ENCODE assay signal across 28 mouse cellular contexts in genomic region chr6:83083497-83083896, GRCm38 (mm10). TPM values are rescaled to one million over a fixed set of nuclear protein-coding genes. Genes with fewer than 3 reads are reported as not detected.
A peak's percentile ranks its signal among the peaks of the same experiment; 100 is the strongest.
DNase-seq lines count a peak whose midpoint lies in the region; ATAC-seq lines count a peak whose summit lies in the region.
"Had no signal": no experiment of that assay in that cellular context is flagged by ENCODE, and none has a peak within 500 bp of the region (broad histone marks: within the 10 kb centered on the region; RNA-seq: fewer than 3 reads in every experiment).

No protein-coding gene starts in this region.

- peak; percentile 49 for DNase-seq in adrenal gland, postnatal 10 days
- DNase-seq in adrenal gland, postnatal 25 days: no peak
- DNase-seq in kidney, adult 18-20 months: no peak
- DNase-seq in layer of hippocampus, adult 8-10 months (ENCODE audit: low spot score in 2 of 2): no peak
- no peak for DNase-seq in left cerebral cortex, adult 18-20 months (ENCODE audit: low spot score in 2 of 2)
- DNase-seq: B cell, adult 2 months; cerebellum, adult 11 months; cerebellum, adult 8-10 months; cerebellum, postnatal 14 days; embryo, embryonic 11 days; gastrocnemius, postnatal 36 days; heart, adult 11 months; heart, postnatal 36 days had no signal

- H3K36me3 ChIP-seq in kidney, embryonic 16.5 days (ENCODE audit: insufficient read depth, low read length): peaks cover 16% of the 10 kb centered on the region
- H3K36me3 ChIP-seq in neural tube, embryonic 13.5 days: peaks cover 22% of the 10 kb centered on the region
- peaks cover 15% of the 10 kb centered on the region for H3K36me3 ChIP-seq in neural tube, embryonic 15.5 days

- H3K4me2 ChIP-seq in kidney, embryonic 16.5 days (replicated peaks; ENCODE audit: low read depth, low read length): no peak overlapping the region
- no peak overlapping the region for H3K4me2 ChIP-seq in neural tube, embryonic 13.5 days
- no peak overlapping the region for H3K4me2 ChIP-seq in neural tube, embryonic 15.5 days
- H3K4me2 ChIP-seq: embryonic facial prominence, embryonic 15.5 days; heart, embryonic 13.5 days; hindbrain, embryonic 13.5 days had no signal

- no peak overlapping the region for H3K9ac ChIP-seq in kidney, embryonic 16.5 days (replicated peaks; ENCODE audit: low read length)
- H3K9ac ChIP-seq in neural tube, embryonic 13.5 days: 0 out of 2 replicates have a peak overlapping the region, but pooled peaks have one; percentile 12
- no peak overlapping the region for H3K9ac ChIP-seq in neural tube, embryonic 15.5 days (replicated peaks)
- H3K9ac ChIP-seq: embryonic facial prominence, embryonic 15.5 days; heart, embryonic 13.5 days; hindbrain, embryonic 13.5 days had no signal

- no peak overlapping the region for H3K27ac ChIP-seq in kidney, embryonic 16.5 days (ENCODE audit: low read length)
- no peak overlapping the region for H3K27ac ChIP-seq in neural tube, embryonic 13.5 days (replicated peaks)
- H3K27ac ChIP-seq in neural tube, embryonic 15.5 days (replicated peaks): no peak overlapping the region
- H3K27ac ChIP-seq: embryonic facial prominence, embryonic 15.5 days; forebrain, embryonic 10.5 days; heart, embryonic 13.5 days; hindbrain, embryonic 13.5 days; hindbrain, postnatal 0 days had no signal

- 0 out of 2 replicates have a peak, but pooled peaks have one; percentile 1 for ATAC-seq in kidney, embryonic 16.5 days (ENCODE audit: low FRiP score, low TSS enrichment)
- ATAC-seq in neural tube, embryonic 13.5 days (ENCODE audit: low read depth): no peak
- ATAC-seq in neural tube, embryonic 15.5 days (ENCODE audit: low FRiP score): no peak
- ATAC-seq: CD4-positive, CD25-positive, alpha-beta regulatory T cell, adult 4 months; forebrain, embryonic 14.5 days; hindbrain, postnatal 0 days had no signal

- no peak overlapping the region for H3K4me3 ChIP-seq in kidney, embryonic 16.5 days (ENCODE audit: low read length)
- no peak overlapping the region for H3K4me3 ChIP-seq in neural tube, embryonic 13.5 days
- H3K4me3 ChIP-seq in neural tube, embryonic 15.5 days (replicated peaks): no peak overlapping the region
- H3K4me3 ChIP-seq: embryonic facial prominence, embryonic 15.5 days; erythroblast, embryonic 14.5 days; forebrain, embryonic 10.5 days; heart, embryonic 13.5 days; hindbrain, embryonic 13.5 days had no signal

- no peaks in the 10 kb centered on the region for H3K9me3 ChIP-seq in kidney, embryonic 16.5 days (ENCODE audit: low read length)
- H3K9me3 ChIP-seq in neural tube, embryonic 13.5 days: no peaks in the 10 kb centered on the region
- no peaks in the 10 kb centered on the region for H3K9me3 ChIP-seq in neural tube, embryonic 15.5 days (replicated peaks)
- H3K9me3 ChIP-seq: embryonic facial prominence, embryonic 15.5 days; forebrain, embryonic 10.5 days; G1E; heart, embryonic 13.5 days; hindbrain, embryonic 13.5 days had no signal

- peaks cover 22% of the 10 kb centered on the region for H3K27me3 ChIP-seq in kidney, embryonic 16.5 days (ENCODE audit: insufficient read depth, low read length)
- H3K27me3 ChIP-seq in neural tube, embryonic 13.5 days: peaks cover 68% of the 10 kb centered on the region
- H3K27me3 ChIP-seq in neural tube, embryonic 15.5 days (replicated peaks): peaks cover 64% of the 10 kb centered on the region

- peaks cover 63% of the 10 kb centered on the region for H3K4me1 ChIP-seq in kidney, embryonic 16.5 days (ENCODE audit: insufficient read depth, low read length)
- peaks cover 50% of the 10 kb centered on the region for H3K4me1 ChIP-seq in neural tube, embryonic 13.5 days (replicated peaks)
- peaks cover 34% of the 10 kb centered on the region for H3K4me1 ChIP-seq in neural tube, embryonic 15.5 days

- 20% methylated on average over 5 of the region's 5 CpGs for WGBS in kidney, embryonic 16.5 days
- 28% methylated on average over 5 of the region's 5 CpGs for WGBS in neural tube, embryonic 13.5 days
- 13% methylated on average over 5 of the region's 5 CpGs for WGBS in neural tube, embryonic 15.5 days

RNA-seq across cellular contexts. Expression of gene Lbx2, which starts 2.7 kb away (rescaled TPM):
- 1 to 10 TPM; 5.8 to 8.7 TPM for total RNA-seq in adrenal gland, postnatal 10 days (2021)
- total RNA-seq in adrenal gland, postnatal 25 days (2021): 11.6 and 22.8 TPM in 2 replicates
- 8.6 TPM in 2 replicates for polyA plus RNA-seq in kidney, embryonic 16.5 days (2015; fragmentation: Nextera tagmentation; extraction: Ambion mirVana)
- polyA plus RNA-seq in neural tube, embryonic 13.5 days (2015; fragmentation: Nextera tagmentation; extraction: Ambion mirVana): not detected in 2 replicates
- 0.24 and 0.32 TPM in 2 replicates for polyA plus RNA-seq in neural tube, embryonic 15.5 days (2015; fragmentation: Nextera tagmentation; extraction: Ambion mirVana)
- 1 to 10 TPM in 1 of 4 experiments, under 1 TPM in 2, not detected in 1; 0.54 to 1.5 (median 0.68) TPM for total RNA-seq in layer of hippocampus, adult 8-10 months (2022)
- not detected for total RNA-seq in left cerebral cortex, adult 18-20 months (2021)
- total RNA-seq: common myeloid progenitor, adult 5-6 weeks; G1E; hindbrain, postnatal 0 days had no signal
- polyA plus RNA-seq: CD4-positive, CD25-positive, alpha-beta regulatory T cell, adult 4 months; erythroblast, embryonic 14.5 days; forebrain, embryonic 14.5 days; heart, embryonic 13.5 days; hindbrain, embryonic 13.5 days; hindbrain, postnatal 0 days had no signal

RNA-seq across cellular contexts. Expression of gene Pcgf1, which starts 5.8 kb away (rescaled TPM):
- 10 to 100 TPM; 26.4 to 34.2 TPM for total RNA-seq in adrenal gland, postnatal 10 days (2021)
- 61.8 and 64.2 TPM in 2 replicates for total RNA-seq in adrenal gland, postnatal 25 days (2021)
- polyA plus RNA-seq in kidney, embryonic 16.5 days (2015; fragmentation: Nextera tagmentation; extraction: Ambion mirVana): 43.1 and 44.5 TPM in 2 replicates
- 55.2 and 55.4 TPM in 2 replicates for polyA plus RNA-seq in neural tube, embryonic 13.5 days (2015; fragmentation: Nextera tagmentation; extraction: Ambion mirVana)
- 45.4 and 50.8 TPM in 2 replicates for polyA plus RNA-seq in neural tube, embryonic 15.5 days (2015; fragmentation: Nextera tagmentation; extraction: Ambion mirVana)
- total RNA-seq in layer of hippocampus, adult 8-10 months (2022): 10 to 100 TPM; 32.0 to 37.0 (median 34.0) TPM
- 10 to 100 TPM; 27.0 to 30.3 TPM for total RNA-seq in left cerebral cortex, adult 18-20 months (2021)

RNA-seq across cellular contexts. Expression of gene Tlx2, which starts 13.4 kb away (rescaled TPM):
- 10 to 100 TPM; 11.9 to 14.3 TPM for total RNA-seq in adrenal gland, postnatal 10 days (2021)
- 14.0 and 14.2 TPM in 2 replicates for total RNA-seq in adrenal gland, postnatal 25 days (2021)
- polyA plus RNA-seq in kidney, embryonic 16.5 days (2015; fragmentation: Nextera tagmentation; extraction: Ambion mirVana): 0.49 and 0.73 TPM in 2 replicates
- polyA plus RNA-seq in neural tube, embryonic 13.5 days (2015; fragmentation: Nextera tagmentation; extraction: Ambion mirVana): 13.3 and 16.1 TPM in 2 replicates
- polyA plus RNA-seq in neural tube, embryonic 15.5 days (2015; fragmentation: Nextera tagmentation; extraction: Ambion mirVana): 2.6 and 4.7 TPM in 2 replicates
- not detected for total RNA-seq in layer of hippocampus, adult 8-10 months (2022)
- not detected for total RNA-seq in left cerebral cortex, adult 18-20 months (2021)
- total RNA-seq: common myeloid progenitor, adult 5-6 weeks; G1E; gastrocnemius, adult 8-10 months; gastrocnemius, postnatal 36 days; heart, postnatal 36 days; hindbrain, postnatal 0 days had no signal
- polyA plus RNA-seq: CD4-positive, CD25-positive, alpha-beta regulatory T cell, adult 4 months; erythroblast, embryonic 14.5 days; forebrain, embryonic 10.5 days; forebrain, embryonic 14.5 days; G1E; heart, postnatal 0 days; hindbrain, postnatal 0 days had no signal

RNA-seq across cellular contexts. Expression of gene Ccdc142, which starts 17.9 kb away (rescaled TPM):
- total RNA-seq in adrenal gland, postnatal 10 days (2021): 1 to 10 TPM; 2.4 to 7.9 TPM
- total RNA-seq in adrenal gland, postnatal 25 days (2021): 10.3 and 10.4 TPM in 2 replicates
- polyA plus RNA-seq in kidney, embryonic 16.5 days (2015; fragmentation: Nextera tagmentation; extraction: Ambion mirVana): 3.5 and 3.9 TPM in 2 replicates
- polyA plus RNA-seq in neural tube, embryonic 13.5 days (2015; fragmentation: Nextera tagmentation; extraction: Ambion mirVana): 3.2 and 4.9 TPM in 2 replicates
- polyA plus RNA-seq in neural tube, embryonic 15.5 days (2015; fragmentation: Nextera tagmentation; extraction: Ambion mirVana): 7.0 and 7.7 TPM in 2 replicates
- 10 to 100 TPM in 1 of 4 experiments, 1 to 10 TPM in 3; 6.6 to 13.8 (median 8.9) TPM for total RNA-seq in layer of hippocampus, adult 8-10 months (2022)
- total RNA-seq in left cerebral cortex, adult 18-20 months (2021): 1 to 10 TPM; 3.7 to 6.2 TPM

RNA-seq across cellular contexts. Expression of gene Gm42688, which starts 17.9 kb away (rescaled TPM):
- total RNA-seq in adrenal gland, postnatal 10 days (2021): 1 to 10 TPM; 2.9 to 6.5 TPM
- total RNA-seq in adrenal gland, postnatal 25 days (2021): 10.6 and 12.1 TPM in 2 replicates
- polyA plus RNA-seq in kidney, embryonic 16.5 days (2015; fragmentation: Nextera tagmentation; extraction: Ambion mirVana): 2.8 and 3.3 TPM in 2 replicates
- polyA plus RNA-seq in neural tube, embryonic 13.5 days (2015; fragmentation: Nextera tagmentation; extraction: Ambion mirVana): 4.5 and 5.2 TPM in 2 replicates
- 4.8 and 7.6 TPM in 2 replicates for polyA plus RNA-seq in neural tube, embryonic 15.5 days (2015; fragmentation: Nextera tagmentation; extraction: Ambion mirVana)
- total RNA-seq in layer of hippocampus, adult 8-10 months (2022): 1 to 10 TPM; 7.5 to 9.1 (median 8.5) TPM
- total RNA-seq in left cerebral cortex, adult 18-20 months (2021): 1 to 10 TPM; 5.0 to 5.4 TPM

Comparison
In these comparisons a context has a peak if more than half of its experiments do, and no peak if none do; other contexts are left out.
1. RNA of gene Tlx2, which starts 13.4 kb away (total RNA-seq): 11.9 to 14.3 TPM in adrenal gland, postnatal 10 days and 14.0 to 14.2 TPM in adrenal gland, postnatal 25 days; not detected in left cerebral cortex, adult 18-20 months and not detected in layer of hippocampus, adult 8-10 months; every median in the first group is over 10 times any median in the second.